Mouse (Mus musculus): Measurements from ENCODE around the gene Chchd6. TPM values are rescaled to one million over a fixed set of nuclear protein-coding genes. Genes with fewer than 3 reads are reported as not detected.

Chchd6 gene
- polyA plus RNA-seq, 1 experiment, result 47.9 TPM

GRCm38 (mm10) chr6:89462223-89462760, 133.2 kb downstream of the Chchd6 start:
- H3K27ac ChIP-seq (ENCODE audit: control insufficient read depth, insufficient read depth, low read length), result no peak overlapping the region
- no peaks in the 10 kb centered on the region for H3K27me3 ChIP-seq (ENCODE audit: control insufficient read depth, insufficient read depth, low read length)
- TF ChIP-seq POLR2A (IDR thresholded peaks at IDR 0.05; ENCODE audit: control insufficient read depth, extremely low read depth, insufficient read depth, low read length, poor library complexity) (no peak), CTCF (IDR thresholded peaks at IDR 0.05; ENCODE audit: borderline replicate concordance, control insufficient read depth, extremely low read depth, insufficient read depth, low read length, poor library complexity) (no peak)
- no peaks in the 10 kb centered on the region for H3K36me3 ChIP-seq (ENCODE audit: control insufficient read depth, insufficient read depth, low read length)
- no peak overlapping the region for H3K4me3 ChIP-seq (ENCODE audit: control insufficient read depth, insufficient read depth, low read length)
- DNase-seq, result no peak
- H3K4me1 ChIP-seq (replicated peaks; ENCODE audit: control insufficient read depth, insufficient read depth, low read length), result no peaks in the 10 kb centered on the region
- 93% methylated on average over 2 of the region's 2 CpGs for WGBS

GRCm38 (mm10) chr6:89461250-89462222, 133.9 kb downstream of the Chchd6 start:
- WGBS, result 92% methylated on average over 9 of the region's 9 CpGs
- TF ChIP-seq POLR2A (IDR thresholded peaks at IDR 0.05; ENCODE audit: control insufficient read depth, extremely low read depth, insufficient read depth, low read length, poor library complexity) (no peak), CTCF (IDR thresholded peaks at IDR 0.05; ENCODE audit: borderline replicate concordance, control insufficient read depth, extremely low read depth, insufficient read depth, low read length, poor library complexity) (no peak)
- Histone ChIP-seq H3K4me3 (ENCODE audit: control insufficient read depth, insufficient read depth, low read length) (no peak overlapping the region), H3K27me3 (ENCODE audit: control insufficient read depth, insufficient read depth, low read length) (no peaks in the 10 kb centered on the region), H3K4me1 (replicated peaks; ENCODE audit: control insufficient read depth, insufficient read depth, low read length) (no peaks in the 10 kb centered on the region), H3K36me3 (ENCODE audit: control insufficient read depth, insufficient read depth, low read length) (no peaks in the 10 kb centered on the region), H3K27ac (ENCODE audit: control insufficient read depth, insufficient read depth, low read length) (no peak overlapping the region)
- no peak for DNase-seq

- TF ChIP-seq CTCF (IDR thresholded peaks at IDR 0.05; ENCODE audit: borderline replicate concordance, control insufficient read depth, extremely low read depth, insufficient read depth, low read length, poor library complexity) (no peak), POLR2A (IDR thresholded peaks at IDR 0.05; ENCODE audit: control insufficient read depth, extremely low read depth, insufficient read depth, low read length, poor library complexity) (no peak)
- H3K27ac ChIP-seq (ENCODE audit: control insufficient read depth, insufficient read depth, low read length), result no peak overlapping the region
- H3K4me3 ChIP-seq (ENCODE audit: control insufficient read depth, insufficient read depth, low read length), result no peak overlapping the region
- DNase-seq, result no peak
- no peaks in the 10 kb centered on the region for H3K36me3 ChIP-seq (ENCODE audit: control insufficient read depth, insufficient read depth, low read length)
- H3K27me3 ChIP-seq (ENCODE audit: control insufficient read depth, insufficient read depth, low read length), result no peaks in the 10 kb centered on the region
- no peaks in the 10 kb centered on the region for H3K4me1 ChIP-seq (replicated peaks; ENCODE audit: control insufficient read depth, insufficient read depth, low read length)
- WGBS, result 90% methylated on average over 3 of the region's 3 CpGs
These were observed 135.8 kb downstream of the Chchd6 start for GRCm38 (mm10) chr6:89459634-89460033.

DNA sequence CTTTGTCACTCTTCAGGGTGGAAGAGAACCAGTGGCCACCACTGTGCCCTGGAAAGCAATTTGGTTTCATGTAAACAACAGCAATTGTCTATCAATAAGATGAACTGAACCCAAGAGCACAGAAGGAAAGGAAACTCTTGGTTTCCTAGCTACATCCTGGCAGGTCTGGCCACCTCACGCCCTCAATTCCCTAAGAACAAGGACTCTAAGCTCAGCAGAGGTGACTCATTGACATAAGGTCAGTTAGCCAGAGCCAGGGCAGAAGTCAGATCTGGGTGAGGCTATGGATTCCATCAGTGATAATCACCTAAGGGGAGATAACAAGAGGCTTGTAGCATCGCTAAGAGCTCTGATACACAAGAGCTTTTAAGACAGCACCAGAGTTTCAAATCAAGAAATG, 137.9 kb downstream of the Chchd6 start:
- 95% methylated on average over 2 of the region's 2 CpGs for WGBS
- H3K4me3 ChIP-seq (ENCODE audit: control insufficient read depth, insufficient read depth, low read length), result no peak overlapping the region
- no peak overlapping the region for H3K27ac ChIP-seq (ENCODE audit: control insufficient read depth, insufficient read depth, low read length)

GRCm38 (mm10) chr6:89456409-89456961, 139.0 kb downstream of the Chchd6 start:
- Histone ChIP-seq H3K27me3 (ENCODE audit: control insufficient read depth, insufficient read depth, low read length) (no peaks in the 10 kb centered on the region), H3K4me1 (replicated peaks; ENCODE audit: control insufficient read depth, insufficient read depth, low read length) (no peaks in the 10 kb centered on the region), H3K36me3 (ENCODE audit: control insufficient read depth, insufficient read depth, low read length) (no peaks in the 10 kb centered on the region), H3K27ac (ENCODE audit: control insufficient read depth, insufficient read depth, low read length) (no peak overlapping the region), H3K4me3 (ENCODE audit: control insufficient read depth, insufficient read depth, low read length) (no peak overlapping the region)
- TF ChIP-seq POLR2A (IDR thresholded peaks at IDR 0.05; ENCODE audit: control insufficient read depth, extremely low read depth, insufficient read depth, low read length, poor library complexity) (no peak), CTCF (IDR thresholded peaks at IDR 0.05; ENCODE audit: borderline replicate concordance, control insufficient read depth, extremely low read depth, insufficient read depth, low read length, poor library complexity) (no peak)
- no peak for DNase-seq
- WGBS, result 93% methylated on average over 1 of the region's 1 CpGs

More for the DNA sequence above, 137.9 kb downstream of the Chchd6 start:
- Histone ChIP-seq H3K36me3 (ENCODE audit: control insufficient read depth, insufficient read depth, low read length) (no peaks in the 10 kb centered on the region), H3K27me3 (ENCODE audit: control insufficient read depth, insufficient read depth, low read length) (no peaks in the 10 kb centered on the region), H3K4me1 (replicated peaks; ENCODE audit: control insufficient read depth, insufficient read depth, low read length) (no peaks in the 10 kb centered on the region)
- TF ChIP-seq CTCF (IDR thresholded peaks at IDR 0.05; ENCODE audit: borderline replicate concordance, control insufficient read depth, extremely low read depth, insufficient read depth, low read length, poor library complexity), result no peak
- TF ChIP-seq POLR2A (IDR thresholded peaks at IDR 0.05; ENCODE audit: control insufficient read depth, extremely low read depth, insufficient read depth, low read length, poor library complexity), result no peak
- DNase-seq, result no peak

DNA sequence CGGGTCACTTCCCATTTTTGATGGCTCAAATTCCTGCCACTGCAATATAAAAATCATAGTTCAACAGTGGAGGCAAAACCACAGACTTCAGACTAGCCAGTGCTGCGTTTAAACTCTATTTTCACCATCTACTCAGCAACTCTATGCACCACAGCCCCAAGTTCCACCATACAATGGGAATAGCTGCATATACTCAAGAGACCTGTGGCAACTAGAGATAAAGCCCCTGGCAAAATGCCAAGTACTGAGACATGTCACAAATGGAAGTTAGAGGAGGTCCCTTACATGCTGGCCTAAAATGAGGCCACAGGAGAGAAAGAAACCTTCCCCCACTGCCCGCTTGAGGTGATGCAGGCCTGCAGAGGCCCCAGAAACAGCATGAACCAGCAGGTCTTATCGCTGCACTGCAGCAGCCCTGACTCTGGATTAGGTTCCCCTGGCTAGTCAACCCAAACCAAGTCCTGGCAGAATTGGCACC, 139.9 kb downstream of the Chchd6 start:
- Histone ChIP-seq H3K4me1 (replicated peaks; ENCODE audit: control insufficient read depth, insufficient read depth, low read length) (no peaks in the 10 kb centered on the region), H3K27me3 (ENCODE audit: control insufficient read depth, insufficient read depth, low read length) (no peaks in the 10 kb centered on the region), H3K4me3 (ENCODE audit: control insufficient read depth, insufficient read depth, low read length) (no peak overlapping the region), H3K27ac (ENCODE audit: control insufficient read depth, insufficient read depth, low read length) (no peak overlapping the region), H3K36me3 (ENCODE audit: control insufficient read depth, insufficient read depth, low read length) (no peaks in the 10 kb centered on the region)
- 68% methylated on average over 4 of the region's 4 CpGs for whole genome bisulfite sequencing
- no peak for DNase-seq
- TF ChIP-seq POLR2A (IDR thresholded peaks at IDR 0.05; ENCODE audit: control insufficient read depth, extremely low read depth, insufficient read depth, low read length, poor library complexity), result no peak
